Mouse (Mus musculus) embryonic facial prominence, embryonic 11.5 days (tissue): Measurements from ENCODE around the gene Stat3. TPM values are rescaled to one million over a fixed set of nuclear protein-coding genes. Genes with fewer than 3 reads are reported as not detected.

Experiments
- ATAC-seq: fragments of 200-750 bp; cut with Nextera tagmentation; replicated peaks from 2 replicates; pipeline ENCODE4 v1.8.0; 2017; ENCODE audit warnings: low read depth; ENCODE audit not compliant: insufficient number of reproducible peaks, low FRiP score, low TSS enrichment
- DNase-seq: peaks from one replicate; pipeline ENCODE4 v3.0.0-alpha.2; 2015; ENCODE audit warnings: low spot score
- H3K27ac ChIP-seq: fragments of 300-500 bp; sonication (generic); replicated peaks from 2 replicates; pipeline ENCODE4 v1.5.1; 2014; ENCODE audit warnings: mild to moderate bottlenecking, low read depth, low read length, control low read depth
- H3K27me3 ChIP-seq: fragments of 300-500 bp; sonication (generic); 2 replicates; pipeline ENCODE4 v1.6.1; 2014; ENCODE audit warnings: mild to moderate bottlenecking, low read length, moderate library complexity, mixed read lengths; ENCODE audit not compliant: control insufficient read depth, insufficient read depth
- H3K36me3 ChIP-seq: fragments of 300-500 bp; sonication (generic); replicated peaks from 2 replicates; pipeline ENCODE4 v1.6.1; 2014; ENCODE audit warnings: low read depth, mild to moderate bottlenecking, low read length, moderate library complexity, mixed read lengths; ENCODE audit not compliant: control insufficient read depth, insufficient read depth
- H3K4me1 ChIP-seq: fragments of 300-500 bp; sonication (generic); 2 replicates; pipeline ENCODE4 v1.6.1; 2014; ENCODE audit warnings: low read length, mixed read lengths; ENCODE audit not compliant: control insufficient read depth, insufficient read depth
- H3K4me2 ChIP-seq: fragments of 300-500 bp; sonication (generic); 2 replicates; pipeline ENCODE4 v1.6.1; 2014; ENCODE audit warnings: low read depth, mild to moderate bottlenecking, control low read depth, low read length, moderate library complexity
- H3K4me3 ChIP-seq: fragments of 300-500 bp; sonication (generic); 2 replicates; pipeline ENCODE4 v1.5.1; 2014; ENCODE audit warnings: low read depth, low read length, control low read depth
- H3K9ac ChIP-seq: fragments of 300-500 bp; sonication (generic); replicated peaks from 2 replicates; pipeline ENCODE4 v1.6.1; 2014; ENCODE audit warnings: mild to moderate bottlenecking, control low read depth, low read length
- H3K9me3 ChIP-seq: fragments of 300-500 bp; sonication (generic); replicated peaks from 2 replicates; pipeline ENCODE4 v1.6.1; 2016; ENCODE audit warnings: mild to moderate bottlenecking, low read length, inconsistent platforms, mixed read lengths; ENCODE audit not compliant: control insufficient read depth
- WGBS: fragments of 180-500 bp; shearing (Covaris S2); extraction: QIAGEN DNeasy Blood & Tissue Kit; methylation state at CpG from one replicate; pipeline ENCODE4 v1.1.7; 2014; 5-methylcytosine and 5-hydroxymethylcytosine counted together
- polyA plus RNA-seq: library from polyadenylated mRNA; unstranded; fragments of >200 nt; fragmentation: Nextera tagmentation; extraction: Ambion mirVana; gene quantifications from 2 replicates; pipeline ENCODE4 v1.2.1, GENCODE M21; 2014

Gene Stat3
- polyA plus RNA-seq, 1 experiment from 2014 or later: 23.5 TPM

GRCm38 (mm10) chr11:100890481-100890880 is 48.9 kb downstream of the Stat3 start:
- Histone ChIP-seq H3K27ac (no peak overlapping the region), H3K4me2 (no peak overlapping the region), H3K27me3 (no peaks in the 10 kb centered on the region), H3K9ac (no peak overlapping the region), H3K4me1 (no peaks in the 10 kb centered on the region), H3K9me3 (no peaks in the 10 kb centered on the region), H3K4me3 (no peak overlapping the region), H3K36me3 (no peaks in the 10 kb centered on the region)
- no peak for ATAC-seq
- no peak for DNase-seq
- 83% methylated on average over 6 of the region's 6 CpGs for WGBS

DNA sequence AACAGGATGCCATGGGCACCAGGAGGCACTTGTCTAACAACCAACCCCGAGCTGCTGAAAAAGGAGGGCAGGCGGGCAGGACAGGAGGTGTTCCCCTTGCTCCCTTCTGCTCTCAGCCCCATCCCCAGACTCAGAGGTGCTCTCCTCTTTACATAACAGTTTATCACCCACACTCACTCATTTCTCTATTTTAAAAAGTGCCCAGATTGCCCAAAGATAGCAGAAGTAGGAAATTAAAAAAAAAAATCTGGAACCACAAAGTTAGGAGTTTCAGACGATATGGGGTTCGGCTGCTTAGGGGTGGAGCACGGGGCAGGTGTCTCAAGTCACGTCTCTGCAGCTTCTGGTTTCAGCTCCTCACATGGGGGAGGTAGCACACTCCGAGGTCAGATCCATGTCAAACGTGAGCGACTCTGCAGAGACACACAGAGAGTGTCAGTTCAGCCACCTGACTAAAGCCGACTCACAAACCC is 51.0 kb downstream of the Stat3 start:
- no peaks in the 10 kb centered on the region for H3K36me3 ChIP-seq
- no peak overlapping the region for H3K4me2 ChIP-seq
- WGBS: 68% methylated on average over 10 of the region's 10 CpGs
- H3K4me1 ChIP-seq: no peaks in the 10 kb centered on the region
- H3K9ac ChIP-seq: no peak overlapping the region
- no peaks in the 10 kb centered on the region for H3K27me3 ChIP-seq
- H3K4me3 ChIP-seq: no peak overlapping the region
- H3K9me3 ChIP-seq: no peaks in the 10 kb centered on the region
- DNase-seq (no peak), ATAC-seq (no peak)
- H3K27ac ChIP-seq: no peak overlapping the region

- WGBS: 83% methylated on average over 3 of the region's 3 CpGs
- no peak overlapping the region for H3K27ac ChIP-seq
- H3K9me3 ChIP-seq: no peaks in the 10 kb centered on the region
- ATAC-seq: no peak
- no peaks in the 10 kb centered on the region for H3K36me3 ChIP-seq
- no peaks in the 10 kb centered on the region for H3K27me3 ChIP-seq
- no peak overlapping the region for H3K9ac ChIP-seq
- H3K4me3 ChIP-seq: no peak overlapping the region
- DNase-seq: no peak
- no peaks in the 10 kb centered on the region for H3K4me1 ChIP-seq
- no peak overlapping the region for H3K4me2 ChIP-seq
Measured at GRCm38 (mm10) chr11:100887764-100888163, 51.6 kb downstream of the Stat3 start.

GRCm38 (mm10) chr11:100887236-100887635 is 52.1 kb downstream of the Stat3 start:
- no peaks in the 10 kb centered on the region for H3K4me1 ChIP-seq
- no peak overlapping the region for H3K4me2 ChIP-seq
- H3K36me3 ChIP-seq: no peaks in the 10 kb centered on the region
- H3K9me3 ChIP-seq: no peaks in the 10 kb centered on the region
- no peak overlapping the region for H3K27ac ChIP-seq
- ATAC-seq (no peak), DNase-seq (no peak)
- no peaks in the 10 kb centered on the region for H3K27me3 ChIP-seq
- 81% methylated on average over 4 of the region's 4 CpGs for WGBS
- no peak overlapping the region for H3K9ac ChIP-seq
- no peak overlapping the region for H3K4me3 ChIP-seq

- 57% methylated on average over 8 of the region's 8 CpGs for WGBS
- H3K4me1 ChIP-seq: no peaks in the 10 kb centered on the region
- no peak overlapping the region for H3K9ac ChIP-seq
- H3K27ac ChIP-seq: no peak overlapping the region
- H3K36me3 ChIP-seq: no peaks in the 10 kb centered on the region
- H3K9me3 ChIP-seq: no peaks in the 10 kb centered on the region
- no peak overlapping the region for H3K4me2 ChIP-seq
- no peak overlapping the region for H3K4me3 ChIP-seq
- DNase-seq (no peak), ATAC-seq (peak; percentile 56; the same call in 1 of the 2 replicates)
- H3K27me3 ChIP-seq: no peaks in the 10 kb centered on the region
Measured at GRCm38 (mm10) chr11:100886188-100886740, 53.1 kb downstream of the Stat3 start.

GRCm38 (mm10) chr11:100885472-100885871 is 53.9 kb downstream of the Stat3 start:
- Histone ChIP-seq H3K9ac (no peak overlapping the region), H3K4me1 (no peaks in the 10 kb centered on the region), H3K4me2 (no peak overlapping the region), H3K9me3 (no peaks in the 10 kb centered on the region), H3K4me3 (no peak overlapping the region), H3K36me3 (no peaks in the 10 kb centered on the region), H3K27ac (no peak overlapping the region), H3K27me3 (no peaks in the 10 kb centered on the region)
- ATAC-seq: no peak
- no peak for DNase-seq

DNA sequence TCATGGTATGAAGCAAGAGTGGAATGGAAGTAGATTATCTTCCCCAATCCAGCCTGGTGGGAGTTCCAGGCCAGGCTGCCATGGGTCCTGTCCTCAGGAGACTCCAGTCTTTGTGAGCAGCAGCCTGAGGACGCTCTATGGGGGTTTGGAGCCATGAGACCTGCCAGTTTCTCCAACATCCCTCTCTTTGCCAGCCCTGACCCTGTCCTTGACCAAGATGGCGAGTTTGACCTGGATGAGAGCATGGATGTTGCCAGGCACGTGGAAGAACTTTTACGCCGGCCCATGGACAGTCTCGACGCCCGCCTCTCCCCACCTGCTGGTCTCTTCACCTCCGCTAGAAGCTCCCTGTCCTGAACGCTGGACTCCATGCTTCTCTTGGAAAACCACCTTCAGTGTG is 55.7 kb downstream of the Stat3 start:
- Histone ChIP-seq H3K9ac (no peak overlapping the region), H3K27me3 (no peaks in the 10 kb centered on the region), H3K4me2 (no peak overlapping the region), H3K27ac (no peak overlapping the region), H3K4me3 (no peak overlapping the region), H3K36me3 (no peaks in the 10 kb centered on the region), H3K9me3 (no peaks in the 10 kb centered on the region), H3K4me1 (no peaks in the 10 kb centered on the region)
- 85% methylated on average over 10 of the region's 10 CpGs for WGBS
- DNase-seq: no peak
- no peak for ATAC-seq

GRCm38 (mm10) chr11:100879321-100880078 is 59.8 kb downstream of the Stat3 start:
- Histone ChIP-seq H3K27ac (no peak overlapping the region), H3K27me3 (no peaks in the 10 kb centered on the region), H3K4me2 (no peak overlapping the region), H3K9ac (no peak overlapping the region), H3K4me1 (no peaks in the 10 kb centered on the region), H3K4me3 (no peak overlapping the region), H3K36me3 (no peaks in the 10 kb centered on the region), H3K9me3 (no peaks in the 10 kb centered on the region)
- 83% methylated on average over 15 of the region's 15 CpGs for WGBS
- DNase-seq (no peak), ATAC-seq (no peak)
